Mouse (Mus musculus) heart, embryonic 14.5 days (tissue): Measurements from ENCODE around the gene Rgs6. TPM values are rescaled to one million over a fixed set of nuclear protein-coding genes. Genes with fewer than 3 reads are reported as not detected.

Experiments
- ATAC-seq: fragments of 200-750 bp; cut with Nextera tagmentation; 2 replicates; pipeline ENCODE4 v1.8.0; 2017; ENCODE audit warnings: low read depth, moderate TSS enrichment; ENCODE audit not compliant: insufficient number of reproducible peaks, insufficient read depth, low FRiP score
- H3K27ac ChIP-seq, 2 experiments: fragments of 200-500 bp in 1 of 2; fragments of 300-500 bp in 1 of 2; sonication (generic) in 1 of 2; replicated peaks in 1 of 2; 2 replicates each; pipeline ENCODE4 v1.5.1; 2012 to 2014; ENCODE audit warnings: low read depth in 2 of 2, low read length in 2 of 2, control low read depth in 1 of 2, mild to moderate bottlenecking in 1 of 2, mixed read lengths in 1 of 2; ENCODE audit not compliant: control insufficient read depth in 1 of 2, insufficient read depth in 1 of 2
- H3K27me3 ChIP-seq: fragments of 300-500 bp; sonication (generic); 2 replicates; pipeline ENCODE4 v1.6.1; 2014; ENCODE audit warnings: mild to moderate bottlenecking, low read length, control low read depth; ENCODE audit not compliant: control insufficient read depth, insufficient read depth
- H3K36me3 ChIP-seq: fragments of 300-500 bp; sonication (generic); 2 replicates; pipeline ENCODE4 v1.6.1; 2014; ENCODE audit warnings: mild to moderate bottlenecking, control low read depth, low read length, mixed read lengths; ENCODE audit not compliant: control insufficient read depth, insufficient read depth
- H3K4me1 ChIP-seq, 2 experiments: fragments of 200-500 bp in 1 of 2; fragments of 300-500 bp in 1 of 2; sonication (generic) in 1 of 2; 2 replicates each; pipeline ENCODE4 v1.6.1; 2012 to 2014; ENCODE audit warnings: low read length in 2 of 2, control low read depth in 1 of 2, mixed read lengths in 1 of 2; ENCODE audit not compliant: control insufficient read depth in 2 of 2, insufficient read depth in 2 of 2
- H3K4me2 ChIP-seq: fragments of 300-500 bp; sonication (generic); 2 replicates; pipeline ENCODE4 v1.6.1; 2014; ENCODE audit warnings: mild to moderate bottlenecking, low read length
- H3K4me3 ChIP-seq, 2 experiments: fragments of 200-500 bp in 1 of 2; fragments of 300-500 bp in 1 of 2; sonication (generic) in 1 of 2; 2 replicates each; pipeline ENCODE4 v1.5.1; 2012 to 2014; ENCODE audit warnings: low read length in 2 of 2, mild to moderate bottlenecking in 2 of 2, control low read depth in 1 of 2, low read depth in 1 of 2, moderate library complexity in 1 of 2; ENCODE audit not compliant: control insufficient read depth in 1 of 2, insufficient read depth in 1 of 2
- H3K9ac ChIP-seq: fragments of 300-500 bp; sonication (generic); 2 replicates; pipeline ENCODE4 v1.6.1; 2014; ENCODE audit warnings: mild to moderate bottlenecking, low read length
- H3K9me3 ChIP-seq: fragments of 300-500 bp; sonication (generic); 2 replicates; pipeline ENCODE4 v1.6.1; 2016; ENCODE audit warnings: low read length, control low read depth; ENCODE audit not compliant: control insufficient read depth
- WGBS: fragments of 180-500 bp; shearing (Covaris S2); extraction: QIAGEN DNeasy Blood & Tissue Kit; methylation state at CpG from one replicate; pipeline ENCODE4 v1.1.7; 2014; 5-methylcytosine and 5-hydroxymethylcytosine counted together
- polyA plus RNA-seq: library from polyadenylated mRNA; unstranded; fragments of >200 nt; fragmentation: Nextera tagmentation; extraction: Ambion mirVana; gene quantifications from 2 replicates; pipeline ENCODE4 v1.2.1, GENCODE M21; 2014

The Rgs6 gene
- polyA plus RNA-seq, 1 experiment from 2014 or later: 17.8 TPM

DNA sequence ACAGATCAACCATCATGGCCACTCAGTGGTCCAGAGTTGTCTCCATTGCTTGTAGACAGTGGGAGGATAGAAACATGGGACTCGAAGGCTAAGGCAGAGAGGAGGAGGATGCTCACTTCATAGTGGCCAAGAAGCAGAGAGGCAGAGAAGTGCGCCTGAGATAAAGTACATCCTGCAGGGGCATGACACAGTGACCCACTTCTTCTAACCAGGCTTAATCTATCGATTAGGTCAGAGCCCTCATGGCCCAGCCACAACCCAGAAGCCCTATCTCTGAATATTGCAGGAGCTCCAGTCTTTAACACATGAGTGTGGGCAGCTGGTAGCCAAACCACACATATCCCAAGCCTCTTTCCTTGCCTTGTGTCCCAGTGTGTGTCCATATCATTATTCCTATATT, 385.7 kb downstream of the Rgs6 start:
- 79% methylated on average over 3 of the region's 3 CpGs for WGBS
- no peak overlapping the region for H3K9ac ChIP-seq
- H3K36me3 ChIP-seq: no peaks in the 10 kb centered on the region
- no peaks in the 10 kb centered on the region for H3K9me3 ChIP-seq
- no peaks in the 10 kb centered on the region for H3K4me1 ChIP-seq
- no peak overlapping the region for H3K4me3 ChIP-seq
- H3K27me3 ChIP-seq: no peaks in the 10 kb centered on the region
- no peak overlapping the region for H3K4me2 ChIP-seq
- ATAC-seq: no peak
- H3K27ac ChIP-seq: no peak overlapping the region

- Histone ChIP-seq H3K27ac (no peak overlapping the region), H3K9ac (no peak overlapping the region), H3K4me1 (no peaks in the 10 kb centered on the region), H3K9me3 (no peaks in the 10 kb centered on the region), H3K4me3 (no peak overlapping the region), H3K36me3 (no peaks in the 10 kb centered on the region), H3K27me3 (no peaks in the 10 kb centered on the region), H3K4me2 (no peak overlapping the region)
- WGBS: 86% methylated on average over 3 of the region's 3 CpGs
- ATAC-seq: no peak
Observed at GRCm38 (mm10) chr12:82978275-82978674, 390.2 kb downstream of the Rgs6 start.

DNA sequence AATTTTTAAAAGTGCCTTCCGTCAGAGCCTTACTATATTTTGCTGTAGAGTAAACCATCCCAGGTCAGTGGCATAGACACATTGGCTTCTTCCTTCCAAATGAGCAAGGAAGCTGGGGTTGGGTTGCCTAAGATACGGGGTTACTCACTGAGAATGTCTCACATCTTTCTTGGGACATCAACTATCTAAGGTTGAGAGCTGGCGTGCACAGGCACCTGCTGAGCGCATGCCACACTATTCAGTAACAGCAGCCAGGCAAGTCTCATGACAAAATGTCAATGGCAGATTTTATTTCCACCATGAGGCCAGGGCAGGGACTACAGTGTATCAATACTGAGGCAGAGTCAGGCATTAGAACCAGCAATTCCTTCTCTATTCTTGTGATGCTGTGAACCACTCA, 394.6 kb downstream of the Rgs6 start:
- WGBS: 91% methylated on average over 4 of the region's 4 CpGs
- no peak for ATAC-seq

GRCm38 (mm10) chr12:82985300-82985699, 397.2 kb downstream of the Rgs6 start:
- Histone ChIP-seq H3K4me2 (no peak overlapping the region), H3K36me3 (no peaks in the 10 kb centered on the region), H3K4me3 (no peak overlapping the region), H3K9ac (no peak overlapping the region), H3K27ac (no peak overlapping the region), H3K27me3 (no peaks in the 10 kb centered on the region), H3K9me3 (no peaks in the 10 kb centered on the region), H3K4me1 (no peaks in the 10 kb centered on the region; a peak in 1 of 4 replicates)
- WGBS: 82% methylated on average over 8 of the region's 8 CpGs
- ATAC-seq: no peak

More for the DNA sequence above, 394.6 kb downstream of the Rgs6 start:
- H3K4me1 ChIP-seq: no peaks in the 10 kb centered on the region
- H3K27ac ChIP-seq: no peak overlapping the region
- no peak overlapping the region for H3K4me2 ChIP-seq
- H3K9me3 ChIP-seq: no peaks in the 10 kb centered on the region
- H3K27me3 ChIP-seq: no peaks in the 10 kb centered on the region
- no peak overlapping the region for H3K9ac ChIP-seq
- H3K36me3 ChIP-seq: no peaks in the 10 kb centered on the region
- H3K4me3 ChIP-seq: no peak overlapping the region

GRCm38 (mm10) chr12:82987661-82988060, 399.6 kb downstream of the Rgs6 start:
- Histone ChIP-seq H3K9ac (no peak overlapping the region), H3K4me2 (no peak overlapping the region), H3K27me3 (no peaks in the 10 kb centered on the region), H3K4me3 (no peak overlapping the region), H3K27ac (no peak overlapping the region), H3K36me3 (no peaks in the 10 kb centered on the region), H3K4me1 (no peaks in the 10 kb centered on the region; a peak in 1 of 4 replicates), H3K9me3 (no peaks in the 10 kb centered on the region)
- WGBS: 50% methylated on average over 1 of the region's 1 CpGs
- no peak for ATAC-seq

DNA sequence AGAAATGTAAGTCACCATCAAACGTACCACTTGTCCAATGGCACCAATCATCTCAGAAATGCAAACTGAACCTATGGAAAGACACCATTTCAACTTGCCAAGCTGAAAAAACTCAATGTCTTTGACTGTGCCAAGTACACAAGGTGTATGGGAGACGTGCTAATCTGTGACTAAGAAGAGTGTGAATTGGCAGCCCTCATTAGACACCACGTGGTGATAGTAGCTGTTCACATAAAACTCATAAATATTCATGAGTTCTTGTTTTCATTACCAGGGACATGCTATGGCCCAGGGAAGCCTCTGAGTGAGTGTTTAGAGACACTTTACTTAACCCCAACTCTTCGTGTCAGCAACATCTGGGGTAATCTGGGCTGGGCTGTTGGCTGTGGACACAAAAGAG, 405.8 kb downstream of the Rgs6 start:
- Histone ChIP-seq H3K4me3 (no peak overlapping the region), H3K4me1 (no peaks in the 10 kb centered on the region), H3K36me3 (no peaks in the 10 kb centered on the region), H3K9me3 (no peaks in the 10 kb centered on the region), H3K9ac (no peak overlapping the region), H3K27me3 (no peaks in the 10 kb centered on the region), H3K4me2 (no peak overlapping the region), H3K27ac (no peak overlapping the region)
- ATAC-seq: no peak
- WGBS: 46% methylated on average over 4 of the region's 4 CpGs

GRCm38 (mm10) chr12:82996775-82997174, 408.7 kb downstream of the Rgs6 start:
- no peak for ATAC-seq
- Histone ChIP-seq H3K4me1 (no peaks in the 10 kb centered on the region), H3K36me3 (no peaks in the 10 kb centered on the region), H3K9ac (no peak overlapping the region), H3K9me3 (no peaks in the 10 kb centered on the region), H3K4me2 (no peak overlapping the region), H3K27ac (no peak overlapping the region), H3K27me3 (no peaks in the 10 kb centered on the region), H3K4me3 (no peak overlapping the region)
- WGBS: 50% methylated on average over 4 of the region's 4 CpGs

DNA sequence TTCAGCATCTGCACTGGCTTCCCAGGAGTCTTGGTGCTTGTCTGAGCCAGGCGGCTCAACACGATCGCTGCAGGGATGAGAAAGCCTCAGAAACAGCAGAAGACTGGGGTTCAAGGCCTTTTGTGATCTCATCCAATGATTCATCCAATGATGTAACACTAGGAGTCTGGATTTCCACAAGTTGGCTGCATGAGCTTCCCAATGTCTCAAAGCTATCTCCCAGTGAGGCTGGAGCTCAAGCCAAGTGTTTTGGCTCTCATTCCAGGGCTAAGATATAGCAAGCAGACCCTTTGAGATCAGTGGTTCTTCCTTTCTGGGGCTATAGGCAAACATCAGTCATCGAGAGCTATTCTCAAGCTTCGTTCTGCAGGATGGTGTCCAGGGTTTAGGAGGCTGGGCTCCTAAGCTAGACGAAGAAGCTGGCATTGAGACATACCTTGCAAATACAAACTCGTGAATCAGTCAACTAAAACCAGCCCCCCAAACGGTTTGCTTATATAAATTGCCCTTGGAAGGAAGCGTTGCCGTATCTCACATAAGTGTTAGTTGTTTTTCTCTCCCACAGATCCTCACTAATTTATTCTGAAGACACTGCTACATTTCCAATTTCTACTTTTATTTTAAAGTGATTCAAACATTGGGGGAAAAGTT, 410.7 kb downstream of the Rgs6 start:
- H3K36me3 ChIP-seq: no peaks in the 10 kb centered on the region
- no peaks in the 10 kb centered on the region for H3K9me3 ChIP-seq
- no peaks in the 10 kb centered on the region; a peak in 1 of 4 replicates for H3K4me1 ChIP-seq
- no peak overlapping the region for H3K4me3 ChIP-seq
- ATAC-seq: no peak
- H3K9ac ChIP-seq: no peak overlapping the region
- H3K4me2 ChIP-seq: no peak overlapping the region
- peak overlapping the region; percentile 7 to 28; a peak in 1 of 4 replicates for H3K27ac ChIP-seq
- H3K27me3 ChIP-seq: no peaks in the 10 kb centered on the region
- WGBS: 79% methylated on average over 10 of the region's 10 CpGs
